Mouse (Mus musculus): ENCODE data around the gene Scn4a.

Gene Scn4a

GRCm38 (mm10) chr11:106314333-106314812 lies 38.7 kb downstream of the Scn4a start, which contains the start of gene Cd79b:
Gene Cd79b (minus strand): TSS chr11:106314762.
- no peak for DNase-seq (ENCODE audit: low spot score in 2 of 2)

- no peak for DNase-seq (ENCODE audit: low spot score in 2 of 2)
Observed at GRCm38 (mm10) chr11:106313533-106313932, 39.6 kb downstream of the Scn4a start.

- DNase-seq (ENCODE audit: low spot score in 2 of 2): no peak
Observed at GRCm38 (mm10) chr11:106310123-106310522, 43.0 kb downstream of the Scn4a start.

- DNase-seq (ENCODE audit: low spot score in 2 of 2): no peak
Observed at GRCm38 (mm10) chr11:106308162-106308561, 44.9 kb downstream of the Scn4a start.

DNA sequence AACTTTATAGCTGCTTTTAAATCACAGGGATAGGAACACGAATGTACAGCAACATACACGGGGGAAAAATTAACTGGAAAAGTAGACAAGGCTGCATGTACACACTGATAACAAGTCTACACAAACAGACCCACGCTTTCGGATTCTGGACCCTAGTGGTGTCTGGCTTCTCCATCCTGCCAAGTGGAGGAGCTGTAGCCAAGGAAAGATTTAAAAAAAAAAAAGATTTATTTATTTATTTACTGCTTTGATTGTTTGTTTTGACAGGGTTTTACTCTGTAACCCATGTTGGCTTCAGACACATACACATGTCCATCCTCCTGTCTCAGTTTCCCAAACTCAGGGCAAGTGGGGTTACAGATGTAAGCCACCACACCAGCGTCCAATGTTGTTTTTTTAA lies 45.7 kb downstream of the Scn4a start:
- no peak for DNase-seq (ENCODE audit: low spot score in 2 of 2)

GRCm38 (mm10) chr11:106306758-106307157 lies 46.3 kb downstream of the Scn4a start:
- no peak for DNase-seq (ENCODE audit: low spot score in 2 of 2)

DNA sequence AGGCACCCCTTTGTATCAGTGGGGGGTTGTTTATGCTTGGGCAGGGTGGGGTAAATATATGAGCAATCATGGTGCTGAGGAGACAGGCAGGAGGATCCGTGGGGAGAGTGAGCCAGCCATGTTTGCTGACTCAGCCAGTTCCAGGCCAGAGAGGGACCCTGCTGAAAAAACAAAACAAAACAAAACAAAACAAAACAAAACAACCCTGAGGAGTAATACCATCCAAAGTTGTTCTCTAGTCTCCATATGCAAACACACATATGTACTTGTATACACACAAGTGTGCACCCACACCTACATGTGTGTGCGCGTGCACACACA lies 47.1 kb downstream of the Scn4a start:
- DNase-seq (ENCODE audit: low spot score in 2 of 2): no peak

DNA sequence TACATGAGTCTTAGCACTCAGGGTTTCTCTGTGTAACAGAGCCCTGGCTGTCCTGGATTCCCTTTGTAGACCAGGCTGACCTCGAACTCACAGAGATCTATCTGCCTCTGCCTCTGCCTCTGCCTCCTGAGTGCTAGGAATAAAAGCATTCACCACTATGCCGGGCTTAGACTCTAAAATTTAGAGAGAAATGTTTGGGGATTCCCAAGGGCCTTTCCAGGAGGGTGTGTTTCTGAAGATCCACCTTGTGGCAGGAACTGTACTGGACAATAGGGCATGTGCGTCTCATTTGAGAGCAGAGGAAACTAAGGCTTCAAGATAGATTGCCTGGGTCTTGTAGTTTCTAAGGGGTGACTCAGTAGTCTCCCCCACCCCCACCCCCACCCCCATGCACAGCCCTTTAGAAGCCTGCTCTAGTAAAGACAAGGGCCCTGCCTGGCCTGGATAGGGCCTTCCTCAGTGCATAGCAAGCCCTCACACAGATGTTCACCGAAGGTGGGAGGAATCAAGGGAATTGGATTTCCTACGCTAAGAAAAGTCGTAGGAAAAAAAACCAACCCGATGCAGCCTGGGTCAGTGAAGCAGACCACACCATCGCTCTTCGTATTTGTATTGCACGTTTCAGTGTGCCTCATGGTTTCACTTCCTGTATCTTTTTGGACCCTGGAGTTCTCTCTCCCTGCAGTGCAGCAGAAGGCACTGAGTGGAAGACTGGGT lies 47.6 kb downstream of the Scn4a start:
- DNase-seq (ENCODE audit: low spot score in 2 of 2): no peak

GRCm38 (mm10) chr11:106302634-106303033 lies 50.5 kb downstream of the Scn4a start:
- DNase-seq (ENCODE audit: low spot score in 2 of 2): peak in 1 of 2 experiments; percentile 16

DNA sequence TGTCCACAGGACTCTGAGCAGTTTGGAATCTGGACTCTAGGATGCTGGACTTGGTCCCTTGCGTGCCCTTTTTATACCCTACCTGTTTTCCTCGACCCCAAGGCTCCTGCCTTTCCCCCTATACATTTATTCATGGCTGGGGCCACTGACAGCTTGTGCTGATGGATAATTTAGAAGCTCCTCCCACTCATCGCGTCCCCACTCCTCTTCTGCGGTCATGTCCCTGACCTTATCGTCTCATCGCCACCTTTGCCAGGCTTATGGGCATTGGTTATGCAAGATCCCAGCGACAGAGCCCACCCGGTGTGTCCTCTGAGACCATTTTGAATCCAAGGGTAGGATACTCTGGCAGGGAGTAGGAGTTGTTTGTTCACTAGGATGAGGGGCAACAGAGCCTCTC lies 51.3 kb downstream of the Scn4a start, which contains the start of gene Gh:
TSS of gene Gh (minus strand) at position 101 of the 400 bp plus-strand sequence.
- DNase-seq (ENCODE audit: low spot score in 2 of 2): no peak

GRCm38 (mm10) chr11:106291861-106292260 lies 61.2 kb downstream of the Scn4a start:
- DNase-seq (ENCODE audit: low spot score in 2 of 2): no peak

DNA sequence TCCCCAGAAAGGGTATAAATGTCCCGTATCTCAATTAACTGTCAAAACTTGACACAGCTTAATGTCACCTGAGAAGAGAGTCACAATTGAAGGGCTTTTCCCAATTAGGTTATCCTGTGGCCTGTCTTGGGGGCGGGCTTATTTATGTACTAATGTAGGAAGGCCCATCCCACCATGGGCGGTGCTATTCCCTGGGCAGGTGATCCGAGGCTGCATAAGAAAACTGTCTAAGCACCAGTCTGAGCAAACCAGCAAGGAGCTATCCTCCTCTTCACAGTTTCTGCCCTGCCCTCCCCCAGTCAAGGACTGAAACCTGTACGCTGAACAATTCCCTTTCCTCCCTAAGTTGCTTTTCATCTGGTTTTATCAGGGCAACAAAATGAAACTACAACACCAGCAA lies 62.7 kb downstream of the Scn4a start:
- DNase-seq (ENCODE audit: low spot score in 2 of 2): no peak

GRCm38 (mm10) chr11:106289369-106289768 lies 63.7 kb downstream of the Scn4a start:
- no peak for DNase-seq (ENCODE audit: low spot score in 2 of 2)

- no peak for DNase-seq (ENCODE audit: low spot score in 2 of 2)
Observed at GRCm38 (mm10) chr11:106286987-106287386, 66.1 kb downstream of the Scn4a start.

GRCm38 (mm10) chr11:106286206-106286605 lies 66.9 kb downstream of the Scn4a start:
- no peak for DNase-seq (ENCODE audit: low spot score in 2 of 2)

DNA sequence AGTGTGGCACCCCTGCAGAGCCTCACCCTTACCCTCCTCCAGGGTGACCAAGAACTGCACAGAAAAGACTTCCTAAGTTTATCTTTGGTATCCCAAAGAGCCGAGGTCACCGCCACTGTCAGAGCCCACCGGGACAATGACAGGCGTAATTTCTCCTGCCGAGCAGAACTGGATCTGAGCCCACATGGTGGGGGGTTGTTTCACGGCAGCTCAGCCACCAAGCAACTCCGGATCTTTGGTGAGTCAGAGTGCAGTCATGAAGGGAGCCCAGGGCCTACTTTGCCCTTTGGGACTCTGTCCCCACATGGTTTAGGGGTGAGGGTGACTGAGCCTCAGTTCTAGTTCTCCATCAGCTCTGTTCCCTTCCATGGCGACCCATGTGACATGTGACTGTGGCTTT lies 69.0 kb downstream of the Scn4a start:
- no peak for DNase-seq (ENCODE audit: low spot score in 2 of 2)

DNA sequence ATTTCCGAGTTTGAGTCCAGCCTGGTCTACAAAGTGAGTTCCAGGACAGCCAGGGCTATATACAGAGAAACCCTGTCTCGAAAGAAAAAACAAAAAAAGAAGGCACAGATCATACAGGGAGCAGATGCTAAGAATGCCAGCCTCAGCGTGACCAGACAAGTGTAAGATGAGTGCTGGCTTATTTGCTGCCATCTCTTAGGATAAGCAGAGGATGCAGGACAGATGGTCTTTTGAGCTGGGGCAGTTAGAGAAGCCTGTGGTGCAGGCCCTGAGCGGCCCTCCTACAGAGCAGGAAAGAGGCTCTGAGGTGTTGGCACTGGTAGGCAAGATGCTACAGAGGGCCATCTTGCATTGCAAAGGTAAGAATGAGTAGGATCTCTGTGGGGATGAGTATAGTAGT lies 69.7 kb downstream of the Scn4a start:
- DNase-seq (ENCODE audit: low spot score in 2 of 2): no peak

DNA sequence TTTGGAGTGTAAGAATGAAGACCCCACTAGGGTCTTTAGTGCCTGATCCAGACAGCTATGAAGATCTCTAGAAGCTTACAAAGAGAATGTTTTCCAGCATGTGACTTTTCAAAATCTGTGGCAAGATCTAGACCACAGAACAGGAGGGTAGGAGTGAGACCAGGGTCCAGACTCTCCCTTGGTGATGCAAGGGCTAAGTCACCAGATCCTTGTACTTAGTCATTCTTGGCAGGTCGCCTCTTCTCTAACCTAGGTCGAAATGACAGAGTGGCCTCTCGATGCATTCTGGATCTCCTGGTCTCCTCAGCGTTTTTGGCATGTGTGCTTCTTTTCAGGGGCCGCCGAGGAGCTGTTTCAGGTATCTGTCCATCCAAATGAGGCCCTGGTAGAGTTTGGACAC lies 70.6 kb downstream of the Scn4a start:
- DNase-seq (ENCODE audit: low spot score in 2 of 2): no peak

DNA sequence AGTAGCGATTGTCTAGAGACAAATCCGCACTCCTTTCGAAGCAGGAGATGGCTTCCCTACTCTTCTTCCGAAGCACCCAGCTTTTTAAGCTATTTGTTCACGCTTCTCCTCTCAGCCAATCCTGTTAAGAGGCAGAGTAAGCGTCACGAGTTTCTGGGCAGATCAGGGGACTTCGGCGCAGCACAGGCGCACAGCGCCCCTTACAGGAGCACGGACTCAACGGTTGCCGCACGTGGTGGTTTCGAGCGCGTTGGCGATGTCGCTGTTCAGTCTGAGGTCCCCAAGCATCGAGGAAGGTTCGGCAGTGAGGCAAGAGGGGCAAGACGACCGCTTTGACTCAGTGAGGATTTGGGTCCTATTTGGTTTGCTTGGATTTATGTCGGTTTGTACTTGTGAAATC lies 76.6 kb downstream of the Scn4a start, which contains the start of gene Tcam1:
TSS of gene Tcam1 (plus strand) at position 219 of the 400 bp plus-strand sequence.
- peak; percentile 75 to 96 for DNase-seq (ENCODE audit: low spot score in 2 of 2)

GRCm38 (mm10) chr11:106274971-106275411 lies 78.1 kb downstream of the Scn4a start:
- DNase-seq (ENCODE audit: low spot score in 2 of 2): no peak

DNA sequence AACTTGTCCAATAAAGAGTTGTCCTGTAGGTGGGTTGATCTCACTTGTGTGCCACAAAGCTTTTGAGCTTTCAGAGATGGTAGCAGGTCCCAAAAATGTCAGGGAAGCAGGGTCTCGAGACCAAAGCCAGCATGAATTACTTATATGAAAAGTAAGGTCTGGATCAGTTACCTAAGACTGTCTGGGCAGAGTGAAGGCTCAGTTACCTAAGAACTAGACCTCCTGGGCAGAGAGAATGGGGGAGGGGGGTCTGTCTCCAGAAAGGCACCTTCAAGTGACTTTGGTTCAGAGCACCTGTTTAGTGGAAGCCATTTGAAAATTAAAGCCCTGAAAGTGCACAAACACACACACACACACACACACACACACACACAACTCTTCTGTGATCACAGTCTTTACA lies 78.7 kb downstream of the Scn4a start:
- DNase-seq (ENCODE audit: low spot score in 2 of 2): no peak

- no peak for DNase-seq (ENCODE audit: low spot score in 2 of 2)
Observed at GRCm38 (mm10) chr11:106273811-106274210, 79.3 kb downstream of the Scn4a start.

DNA sequence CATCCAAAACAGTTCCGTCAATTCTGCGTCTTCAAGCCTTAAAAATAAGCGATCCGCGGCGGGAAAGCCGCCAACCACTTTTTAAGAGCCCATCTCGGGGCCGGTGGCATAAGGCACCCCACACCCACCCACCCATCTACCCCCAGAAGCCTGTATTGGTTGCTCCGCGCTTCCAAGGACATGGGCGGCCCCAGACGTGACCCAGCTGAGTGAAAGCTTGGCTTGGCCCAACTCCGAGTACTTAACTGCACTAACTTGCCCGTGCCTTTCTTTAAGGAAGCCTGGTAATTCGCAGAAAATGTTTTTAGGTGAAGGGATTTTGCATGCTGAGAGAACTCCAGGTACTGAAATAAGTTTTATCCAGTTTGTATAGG lies 79.8 kb downstream of the Scn4a start:
- no peak for DNase-seq (ENCODE audit: low spot score in 2 of 2)
